Mouse (Mus musculus) activated CD4-positive, CD25-positive, alpha-beta regulatory T cell (primary cell): ENCODE data around the gene Gm11172. TPM values are rescaled to one million over a fixed set of nuclear protein-coding genes. Genes with fewer than 3 reads are reported as not detected.

Source experiments
- polyA plus RNA-seq, 2 experiments: library from polyadenylated mRNA; unstranded; fragments of 100-300 nt; shearing (Covaris generic); gene quantifications; one replicate each; pipeline ENCODE4 v1.2.1; 2017

Gm11172 gene
- polyA plus RNA-seq, result not detected

DNA sequence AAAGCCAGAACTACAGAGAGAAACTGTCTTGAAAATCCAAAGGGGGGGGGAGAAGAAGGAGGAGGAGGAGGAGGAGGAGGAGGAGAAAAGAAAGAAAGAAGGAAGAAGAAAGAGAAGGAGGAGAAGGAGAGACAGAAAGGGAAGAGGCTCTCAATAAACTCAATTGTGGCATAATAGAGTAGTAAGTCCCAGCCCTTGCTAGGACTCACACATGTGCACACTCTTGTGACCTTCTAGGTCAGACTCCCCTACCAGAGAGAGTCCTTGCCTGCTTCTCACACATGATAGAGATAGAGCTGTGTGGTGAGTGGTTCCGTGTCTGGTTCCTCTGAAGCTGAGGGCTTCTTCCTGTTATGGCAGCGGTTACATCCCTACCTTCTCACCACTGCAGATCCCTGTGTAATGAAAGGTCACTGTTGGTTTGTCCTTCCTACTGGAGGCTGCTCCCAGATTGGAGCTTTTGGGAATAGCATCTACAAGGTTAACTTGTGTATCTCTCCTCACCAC is at the start of gene Gm11172:
TSS of gene Gm11172 (plus strand) at position 51 of the 507 bp plus-strand sequence.

DNA sequence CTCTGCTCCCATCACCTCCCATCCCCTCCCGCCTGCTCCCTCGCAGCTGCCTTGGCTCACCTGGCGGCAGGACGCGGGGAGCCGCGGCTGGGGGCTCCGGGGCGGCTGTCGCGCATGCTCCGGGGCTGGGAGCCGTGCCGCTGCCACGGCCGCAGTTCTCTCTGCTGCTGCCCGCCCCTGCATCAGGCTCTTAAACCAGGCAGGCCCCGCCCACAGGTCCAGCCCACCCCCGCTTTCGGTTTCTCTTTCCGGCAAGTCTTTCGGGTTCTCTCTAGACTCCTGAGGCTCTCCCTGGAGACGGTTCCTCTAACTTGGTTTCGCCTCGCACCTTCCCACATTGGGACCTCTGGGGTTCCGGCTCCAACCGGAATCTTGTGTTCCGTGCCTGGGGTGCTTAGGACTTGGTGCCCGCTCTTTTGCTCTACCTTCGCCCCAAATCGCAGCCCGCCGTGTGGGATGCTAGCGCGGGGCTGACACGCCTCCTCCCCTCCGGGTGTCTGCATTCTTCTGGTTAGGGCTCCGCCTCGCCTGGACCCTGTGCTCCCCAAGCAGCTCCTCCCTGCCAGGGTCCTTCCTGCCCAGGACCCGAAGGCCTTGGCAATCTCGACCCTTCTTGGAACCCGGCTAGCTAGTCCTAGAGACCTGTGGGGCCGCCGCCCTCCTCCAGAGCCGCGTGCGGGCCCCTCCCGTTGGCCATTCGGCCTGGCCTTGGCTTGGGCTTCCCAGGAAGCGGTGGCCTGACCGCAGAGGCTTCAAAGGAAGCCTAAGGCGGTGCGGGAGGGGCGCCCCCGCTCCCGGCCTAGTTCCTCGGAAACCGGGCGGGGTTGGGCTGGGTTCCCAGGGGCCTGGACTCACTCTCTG is 27.1 kb upstream of the Gm11172 start, which contains the start of gene Socs1:
TSS of gene Socs1 (minus strand) at position 166 of the 861 bp plus-strand sequence.

GRCm38 (mm10) chr16:10788271-10788670 is 24.4 kb upstream of the Gm11172 start, which contains the start of gene Tnp2:
TSS of gene Tnp2 (minus strand) at chr16:10788660.

GRCm38 (mm10) chr16:10790702-10791101 is 22.0 kb upstream of the Gm11172 start, which contains the start of gene Prm3:
TSS of gene Prm3 (minus strand) at chr16:10790914.

DNA sequence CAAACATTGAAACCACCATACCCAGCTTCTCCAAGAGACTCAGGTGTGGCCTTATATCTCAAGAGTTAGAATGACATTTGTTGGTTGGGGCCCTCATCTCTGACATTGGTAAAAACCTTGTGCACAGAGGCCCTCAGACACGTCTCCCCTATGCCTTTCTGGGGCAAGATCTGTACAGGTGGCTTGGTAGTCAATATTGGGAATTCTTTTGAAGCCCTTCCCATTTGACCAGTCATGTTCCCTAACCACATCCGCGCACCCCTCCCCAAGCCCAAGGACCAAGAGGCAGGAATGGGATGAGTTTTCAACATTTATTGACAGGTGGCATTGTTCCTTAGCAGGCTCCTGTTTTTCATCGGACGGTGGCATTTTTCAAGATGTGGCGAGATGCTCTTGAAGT is 16.7 kb upstream of the Gm11172 start, which contains the start of gene Prm2:
TSS of gene Prm2 (minus strand) at position 101 of the 400 bp plus-strand sequence.

GRCm38 (mm10) chr16:10805789-10806527 is 6.8 kb upstream of the Gm11172 start, which contains the start of gene Prm1:
TSS of gene Prm1 (minus strand) at chr16:10805839.

GRCm38 (mm10) chr16:10834911-10835587 is 22.3 kb downstream of the Gm11172 start, which contains the start of gene Rmi2:
TSS of gene Rmi2 (plus strand) at chr16:10835059.

Other genes with a start within 250 kb of the Gm11172 start
- 100 to 1,000 TPM; 111 to 128 TPM for gene Socs1, start 27.4 kb upstream of the Gm11172 start, polyA plus RNA-seq
- gene Tnp2, start 24.3 kb upstream of the Gm11172 start, polyA plus RNA-seq, result 1 to 10 TPM; 3.4 to 6.3 TPM
- gene Prm3, start 22.0 kb upstream of the Gm11172 start, polyA plus RNA-seq, result not detected
- under 1 TPM in 1 of 2 experiments, not detected in 1; 0.76 TPM for gene Prm2, start 16.8 kb upstream of the Gm11172 start, polyA plus RNA-seq
- gene Prm1, start 7.1 kb upstream of the Gm11172 start, polyA plus RNA-seq, result 1 to 10 TPM in 1 of 2 experiments, under 1 TPM in 1; 0.66 to 1.2 TPM
- gene Rmi2, start 22.1 kb downstream of the Gm11172 start, polyA plus RNA-seq, result 1 to 10 TPM; 5.5 to 6.6 TPM
- gene Snn, start 248.0 kb downstream of the Gm11172 start, polyA plus RNA-seq, result 1 to 10 TPM in 1 of 2 experiments, under 1 TPM in 1; 0.85 to 1.6 TPM